Mouse (Mus musculus) forelimb bud, embryonic 11.5 days (tissue): ENCODE data around the gene Gm973.

Experiments used
- DNase-seq: peaks from one replicate; pipeline ENCODE4 v3.0.0-alpha.2; 2012; ENCODE audit warnings: low read depth, low spot score

Gm973 gene

DNA sequence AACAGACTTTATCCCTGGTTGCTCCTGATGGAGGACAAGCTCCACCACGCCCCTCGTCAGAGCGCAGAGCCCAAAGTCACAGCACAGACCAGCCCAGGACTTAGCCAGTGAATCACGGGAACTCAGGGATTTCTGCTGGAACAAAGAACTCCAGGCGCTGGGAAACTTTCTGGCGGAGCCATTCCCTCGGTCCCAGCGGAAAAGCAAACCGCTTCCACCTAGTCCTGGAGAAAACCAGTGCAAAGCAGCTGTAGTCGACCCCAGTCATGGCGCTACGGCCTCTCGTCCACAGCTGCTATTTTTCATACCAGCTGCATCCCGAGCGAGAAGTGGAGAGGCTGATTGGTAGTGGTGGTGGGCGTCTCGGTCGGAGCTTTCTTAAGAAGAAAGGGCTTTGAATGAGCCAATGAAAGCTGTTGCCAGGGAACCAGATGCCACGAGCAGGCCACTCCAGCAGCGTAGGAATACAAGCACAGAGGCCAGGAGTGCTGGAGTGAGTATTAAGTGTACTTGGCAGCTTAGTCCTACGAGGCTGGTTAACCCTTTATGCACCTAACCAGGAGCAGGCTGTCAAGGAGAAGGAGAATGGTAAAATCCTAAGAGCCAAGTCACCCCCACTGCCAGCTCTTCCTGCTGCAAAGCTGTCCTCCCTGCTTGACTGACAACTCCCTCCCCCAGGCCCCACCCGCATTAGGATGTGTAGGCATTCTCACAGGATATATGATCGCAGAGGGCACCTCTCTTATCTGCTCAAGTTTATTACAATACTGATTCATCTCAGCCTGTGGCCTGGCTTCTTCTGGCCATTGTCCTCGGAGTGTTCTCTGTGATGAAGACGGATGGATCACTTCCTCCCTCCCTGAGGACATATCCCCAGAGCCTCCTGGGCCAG, at the start of gene Gm973:
TSS of gene Gm973 (plus strand) at position 239 of the 892 bp plus-strand sequence.
- DNase-seq, result peak; percentile 93

- DNase-seq, result no peak
Measured at GRCm38 (mm10) chr1:59469170-59469569, 46.9 kb upstream of the Gm973 start.

DNA sequence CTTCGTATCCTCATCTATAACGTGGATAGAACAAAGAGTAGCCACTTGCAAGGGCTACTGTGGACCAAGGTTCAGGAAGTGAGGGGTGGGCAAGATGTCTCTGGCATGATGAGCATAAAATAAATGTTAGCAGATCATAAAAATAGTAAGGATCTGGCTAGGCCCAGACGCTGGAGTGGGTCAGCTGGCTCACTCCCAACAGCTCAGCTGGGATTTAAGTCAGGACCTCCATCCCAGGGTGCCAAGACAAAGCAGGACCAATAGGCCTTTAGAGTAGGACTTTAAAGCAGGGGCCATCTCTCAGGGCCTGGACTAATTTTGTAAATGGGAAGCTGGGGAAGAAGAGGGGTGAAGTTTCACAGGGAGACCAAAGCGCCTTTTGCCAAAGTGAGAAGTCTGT, 45.3 kb upstream of the Gm973 start:
- DNase-seq, result no peak

DNA sequence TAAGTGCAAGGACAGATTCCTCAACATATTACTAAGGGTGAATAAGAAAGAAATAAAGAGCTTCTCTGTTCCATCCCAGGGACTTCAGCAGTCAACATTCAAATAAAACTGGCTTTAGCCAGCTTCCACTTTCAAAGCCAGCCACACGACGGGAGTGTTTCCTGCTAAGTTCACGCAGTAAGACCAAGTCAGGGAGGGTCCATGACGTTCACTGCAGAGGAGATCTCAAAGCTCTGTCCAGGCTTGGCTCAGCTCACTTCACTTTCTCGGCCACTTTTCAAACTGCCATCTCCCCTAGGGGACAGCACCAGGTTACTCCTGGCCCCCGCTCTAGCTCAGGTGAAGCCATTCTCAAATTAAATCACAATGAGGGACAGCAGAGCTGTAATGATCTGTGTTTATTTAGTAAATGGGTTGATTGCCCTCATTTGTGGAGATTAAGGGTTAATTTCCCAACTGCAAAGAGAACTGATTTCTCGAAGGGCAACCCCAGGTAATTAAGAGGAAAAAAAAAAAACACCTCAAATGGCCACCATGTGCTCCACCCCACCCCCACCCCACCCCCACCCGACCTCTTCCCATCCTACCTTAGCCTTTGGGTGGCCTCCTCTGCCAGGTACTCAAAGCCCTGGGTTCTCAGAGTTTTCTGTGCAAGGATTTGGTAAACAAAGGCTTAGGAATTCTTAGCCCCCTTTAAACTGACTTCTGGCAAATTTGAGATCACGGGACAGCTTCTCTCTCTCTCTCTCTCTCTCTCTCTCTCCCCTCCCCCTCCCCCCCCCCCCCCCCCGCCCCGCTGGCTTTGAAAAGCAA, 43.5 kb upstream of the Gm973 start:
- no peak for DNase-seq

- DNase-seq, result no peak
Measured at GRCm38 (mm10) chr1:59473181-59473555, 42.9 kb upstream of the Gm973 start.

DNA sequence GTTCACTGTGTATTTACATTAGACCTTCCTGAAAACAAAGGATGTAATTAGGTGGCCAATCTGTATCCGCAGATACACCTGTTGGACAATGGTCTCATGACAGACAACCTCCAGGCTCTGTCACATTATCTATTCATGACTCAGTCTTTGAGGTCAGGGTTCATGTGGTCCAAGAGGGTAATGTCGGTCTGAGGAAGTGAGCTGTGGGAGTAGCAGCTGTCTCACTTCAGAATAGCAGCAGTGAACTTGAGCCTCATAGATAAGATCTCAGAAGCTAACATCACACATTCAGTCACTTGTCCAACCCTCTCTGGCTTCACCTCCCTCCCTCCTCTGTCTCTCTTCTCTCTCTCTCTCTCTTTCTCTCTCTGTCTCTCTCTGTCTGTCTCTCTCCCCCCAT, 40.4 kb upstream of the Gm973 start:
- no peak for DNase-seq

DNA sequence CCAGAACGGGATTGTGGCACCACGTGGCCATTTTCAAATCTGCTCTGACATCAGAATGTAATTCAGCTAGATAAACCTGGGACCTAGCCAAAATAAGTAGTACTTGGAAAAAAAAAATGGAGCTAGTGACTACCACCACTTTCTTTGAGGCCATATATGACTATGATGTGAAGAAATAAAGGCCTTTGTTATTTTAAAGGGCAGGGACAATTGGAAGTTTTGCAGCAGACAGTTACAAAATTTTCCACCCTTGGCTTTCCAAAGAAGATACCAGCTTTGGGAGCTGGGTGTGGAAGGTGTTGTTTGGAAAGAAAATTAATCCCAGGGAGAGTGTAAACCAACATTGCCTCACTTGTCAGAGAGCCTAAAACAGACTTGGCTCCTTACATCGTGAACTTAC, 37.2 kb upstream of the Gm973 start:
- no peak for DNase-seq

DNA sequence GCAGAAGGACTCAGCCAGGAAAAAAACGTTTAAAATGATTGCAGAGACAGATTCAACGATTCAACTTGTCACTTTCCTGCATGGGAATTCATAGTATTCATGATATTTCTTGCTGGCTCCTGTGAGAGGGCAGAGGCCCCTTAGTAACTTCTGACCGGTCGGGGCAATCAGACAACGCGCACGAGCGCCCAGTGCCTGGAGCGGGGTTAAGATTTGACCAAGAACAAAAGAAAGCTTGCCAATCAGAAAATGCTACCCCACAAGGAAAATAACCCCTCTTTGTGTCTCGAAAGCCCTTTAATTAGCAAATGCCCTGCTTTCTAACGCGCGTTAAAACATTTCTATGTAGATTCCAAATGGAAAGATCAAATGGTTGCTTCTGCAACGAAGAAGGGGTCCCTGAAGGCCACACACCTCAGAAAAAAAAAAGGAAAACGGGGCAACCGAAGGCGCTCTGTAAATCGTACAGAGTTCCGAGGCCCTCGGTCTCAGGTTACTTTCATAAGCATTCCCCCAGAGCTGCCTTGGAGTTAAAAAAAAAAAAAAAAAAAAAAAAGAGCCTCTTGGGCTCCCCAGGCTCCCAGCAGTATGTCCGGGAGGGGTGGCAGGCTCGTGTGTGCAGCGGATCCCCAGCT, 35.1 kb upstream of the Gm973 start:
- DNase-seq, result no peak

DNA sequence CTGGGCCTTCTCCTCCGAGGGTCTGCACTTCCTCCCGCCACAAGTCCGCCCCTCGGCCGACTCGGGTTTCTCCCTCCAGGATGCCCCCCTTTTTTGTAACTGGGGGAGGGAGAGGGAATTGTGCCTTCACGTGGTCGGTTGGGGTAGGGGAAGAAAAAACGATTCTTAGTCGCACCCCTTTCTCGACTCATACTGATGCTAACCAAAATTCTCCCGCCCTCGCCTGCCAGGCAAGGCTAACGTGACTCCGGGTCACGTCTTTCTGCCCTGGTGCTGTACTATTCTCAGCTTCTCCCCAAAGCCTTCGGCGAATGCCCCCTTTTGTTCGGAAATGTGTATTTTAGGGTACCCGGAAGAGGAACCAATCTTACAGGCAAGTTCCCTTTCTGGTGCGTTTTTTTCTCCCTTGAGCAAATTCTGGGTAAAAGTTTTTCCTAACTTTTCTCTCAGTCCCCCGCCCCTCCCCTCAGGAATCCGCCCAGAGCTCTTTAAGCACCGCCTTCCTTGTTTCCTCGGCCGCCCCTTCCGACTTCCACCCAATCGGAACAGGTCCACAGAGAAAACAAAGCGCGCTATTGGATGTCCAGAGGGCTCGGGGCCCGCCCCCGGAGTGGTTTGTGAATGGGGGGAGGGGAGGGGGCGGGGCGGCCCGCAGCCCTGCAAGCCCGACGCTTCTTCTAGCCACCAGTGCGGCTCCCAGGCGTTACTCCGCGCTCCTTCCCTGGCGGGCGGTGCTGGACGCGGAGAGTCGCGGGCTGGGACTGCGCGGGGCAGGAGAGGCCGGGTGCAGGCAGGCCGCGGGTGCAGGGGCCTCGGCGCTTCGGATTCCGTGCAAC, 34.4 kb upstream of the Gm973 start:
- peak; percentile 98 for DNase-seq

DNA sequence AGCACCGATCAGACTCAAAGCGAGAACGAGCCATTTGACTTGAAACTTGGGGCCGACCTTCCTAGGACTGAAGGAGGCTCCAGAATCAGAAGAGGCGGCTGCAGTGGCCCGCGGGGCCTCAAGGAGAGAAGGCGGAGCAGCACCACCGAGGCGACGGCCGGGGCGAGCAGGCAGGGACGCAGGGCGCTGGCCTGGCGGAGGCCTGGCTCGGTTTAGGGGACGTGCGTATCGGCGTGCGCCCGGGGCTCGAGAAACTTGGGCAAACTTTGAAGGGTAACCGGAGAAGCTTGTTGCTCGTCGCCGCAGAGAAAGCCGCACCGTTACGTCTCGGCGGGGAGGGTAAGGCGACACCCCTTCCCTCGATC, 33.8 kb upstream of the Gm973 start, which contains the start of gene Fzd7:
TSS of gene Fzd7 (plus strand) at position 94 of the 365 bp plus-strand sequence.
- no peak for DNase-seq

- no peak for DNase-seq
Measured at GRCm38 (mm10) chr1:59482696-59483520, 33.2 kb upstream of the Gm973 start.

- peak; percentile 73 for DNase-seq
Measured at GRCm38 (mm10) chr1:59483521-59484245, 32.4 kb upstream of the Gm973 start.

- peak; percentile 18 for DNase-seq
Measured at GRCm38 (mm10) chr1:59484314-59484713, 31.8 kb upstream of the Gm973 start.

GRCm38 (mm10) chr1:59484791-59485785, 31.0 kb upstream of the Gm973 start:
- peak; percentile 27 for DNase-seq

GRCm38 (mm10) chr1:59485803-59486202, 30.3 kb upstream of the Gm973 start:
- no peak for DNase-seq

DNA sequence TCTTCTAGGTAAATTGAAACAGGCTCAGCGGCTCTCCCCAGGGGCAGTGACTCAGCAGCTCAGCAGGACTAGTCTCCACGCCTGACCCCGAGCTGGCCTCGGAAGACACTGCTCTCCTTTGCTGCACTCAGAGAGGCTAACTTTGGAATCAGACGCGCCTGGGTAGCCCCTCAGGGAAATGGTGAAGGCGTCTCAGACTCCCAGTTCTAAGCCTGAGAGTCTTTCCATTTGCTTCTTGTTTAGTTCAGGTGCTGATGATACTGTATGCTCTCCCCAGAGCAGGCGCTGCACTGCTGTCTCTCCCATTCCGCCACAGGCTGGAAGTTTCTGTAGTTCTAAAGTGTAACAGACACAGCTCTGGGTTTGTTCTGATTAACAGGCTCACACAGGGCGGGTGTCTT, 28.4 kb upstream of the Gm973 start:
- no peak for DNase-seq

DNA sequence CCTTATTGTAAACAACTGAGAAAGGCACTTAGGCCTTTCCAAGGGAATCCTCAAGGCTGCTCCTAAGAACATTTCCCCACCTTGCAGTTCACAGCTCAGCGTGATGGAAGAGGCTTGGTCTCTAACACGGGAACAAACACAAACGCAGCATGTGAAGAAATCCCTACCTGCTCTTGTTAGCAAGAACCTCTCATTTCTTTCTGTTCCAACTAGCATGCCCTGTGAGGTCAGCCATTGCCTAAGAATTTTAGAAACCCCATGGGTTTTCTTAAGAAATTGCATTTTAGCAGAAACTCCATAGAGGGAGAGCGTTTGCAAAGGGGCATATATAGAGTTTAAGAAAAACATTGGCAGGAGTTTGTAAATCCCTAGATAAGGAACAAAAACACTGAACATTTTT, 27.6 kb upstream of the Gm973 start:
- no peak for DNase-seq

GRCm38 (mm10) chr1:59488991-59489390, 27.1 kb upstream of the Gm973 start:
- no peak for DNase-seq

GRCm38 (mm10) chr1:59491517-59491916, 24.5 kb upstream of the Gm973 start:
- no peak for DNase-seq
